Mouse (Mus musculus) thymus, postnatal 10 days (tissue): Measurements from ENCODE around the gene Lrrc61.

Experiments used
- DNase-seq, 2 experiments: peaks; one replicate each; pipeline ENCODE4 v3.0.0; 2021; ENCODE audit warnings: low spot score in 2 of 2

Lrrc61 gene

GRCm38 (mm10) chr6:48548314-48548713, 6.3 kb upstream of the Lrrc61 start:
- no peak for DNase-seq

GRCm38 (mm10) chr6:48552918-48553317, 1.7 kb upstream of the Lrrc61 start:
- DNase-seq, result peak; percentile 33 to 62

DNA sequence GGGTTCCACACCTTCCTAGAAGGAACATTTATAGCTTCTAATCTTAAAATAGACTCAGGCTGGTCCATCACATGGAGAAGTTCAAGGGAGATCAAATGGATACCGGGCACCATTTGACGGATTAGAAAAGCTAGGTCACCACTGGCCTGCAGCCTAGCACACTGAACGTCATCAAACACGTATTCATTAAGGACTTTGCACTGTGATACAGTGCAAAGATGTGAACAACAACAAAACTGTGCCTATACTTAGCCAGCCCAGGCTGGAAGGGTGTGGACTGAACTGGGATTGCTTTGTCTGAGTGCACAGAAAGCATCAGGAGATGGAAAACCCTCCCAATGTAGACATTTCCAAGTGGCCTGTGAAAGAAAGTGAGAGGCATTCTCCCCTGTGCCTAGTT, 777 bp upstream of the Lrrc61 start:
- DNase-seq, result no peak

DNA sequence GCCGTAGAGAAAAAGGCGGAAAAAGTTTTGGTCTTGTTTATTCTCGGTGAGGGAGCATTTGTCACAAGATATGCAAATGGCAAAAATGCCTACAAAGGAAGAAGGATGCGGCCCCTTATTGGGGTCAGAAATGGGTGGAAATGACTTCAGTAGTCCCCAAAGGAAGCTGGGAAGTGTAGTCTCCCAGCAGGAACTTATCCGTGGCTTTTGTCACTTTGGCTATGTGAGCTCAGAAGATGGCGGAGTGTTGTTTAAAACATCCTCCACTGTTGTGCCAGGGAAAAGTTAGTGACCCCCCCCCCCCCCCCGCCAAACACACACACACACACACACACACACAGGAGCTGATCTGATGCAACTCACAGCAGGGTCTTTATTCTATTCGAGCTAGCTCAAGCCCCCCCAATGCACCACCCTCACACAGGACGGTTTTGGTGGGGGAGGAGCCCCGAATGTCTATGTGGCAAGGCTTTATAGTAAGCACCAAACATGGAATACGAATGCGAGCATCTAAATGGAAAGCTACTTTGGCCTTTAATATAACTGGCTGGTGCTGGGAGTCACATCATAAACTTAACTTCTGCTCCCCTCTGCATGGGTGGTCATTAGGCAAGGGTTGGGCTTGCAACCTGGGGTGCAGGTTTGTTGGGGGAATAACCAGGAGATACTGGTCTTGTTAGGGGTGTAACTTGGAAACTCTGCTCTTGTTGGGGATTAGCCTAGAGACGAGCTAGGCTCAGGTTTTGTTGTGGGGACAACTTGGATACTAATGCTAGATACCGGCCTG, 701 bp downstream of the Lrrc61 start:
- DNase-seq, result peak; percentile 13 to 19

DNA sequence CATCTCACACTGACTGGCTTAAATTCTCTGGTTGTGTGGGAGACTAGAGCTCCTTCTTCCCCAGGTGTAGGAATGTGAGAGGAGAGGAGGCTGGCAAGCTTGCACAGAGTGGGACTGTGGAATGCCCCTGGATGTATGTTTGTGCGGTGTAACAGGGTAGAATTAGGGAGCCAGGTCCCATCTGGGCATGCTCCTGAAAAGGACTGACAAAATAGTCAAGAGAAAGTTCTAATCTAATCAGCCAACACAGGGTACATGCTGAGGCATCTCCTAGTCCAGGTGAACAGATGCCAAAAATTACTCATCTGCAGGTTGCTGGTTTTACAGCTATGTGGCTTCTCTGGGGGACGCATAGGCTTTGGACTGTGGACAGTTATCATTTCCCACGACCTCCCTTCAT, 1.4 kb downstream of the Lrrc61 start:
- DNase-seq, result no peak

DNA sequence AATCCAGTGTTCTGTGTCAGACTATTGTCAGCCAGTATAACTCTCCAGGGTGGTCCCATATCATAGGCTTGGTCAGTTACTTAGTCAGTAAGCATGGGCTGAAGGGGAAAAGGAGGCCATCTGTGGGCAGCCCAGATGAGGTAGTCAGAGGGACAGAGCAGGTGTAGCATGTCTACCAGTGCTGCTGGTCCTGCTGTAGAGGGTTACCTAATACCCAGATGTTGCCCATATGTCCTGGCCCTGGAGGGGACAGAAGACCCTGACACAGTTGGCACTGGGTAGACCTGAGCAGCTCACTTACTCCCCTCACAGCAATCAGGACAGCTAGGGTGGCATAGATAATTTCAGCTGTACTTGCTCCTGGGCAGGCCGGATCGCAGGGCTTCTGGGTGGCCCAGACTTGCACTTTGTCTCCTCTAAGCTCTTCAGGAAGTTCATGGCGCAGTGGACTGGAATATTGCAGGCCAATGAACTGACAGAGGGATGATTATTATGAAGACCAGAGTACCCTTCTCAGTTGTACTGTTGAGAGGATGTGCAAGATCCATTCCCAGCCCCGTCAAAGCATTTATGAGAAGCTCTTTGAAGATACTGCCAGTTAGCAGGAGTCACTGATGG, 11.2 kb downstream of the Lrrc61 start:
- DNase-seq, result no peak

DNA sequence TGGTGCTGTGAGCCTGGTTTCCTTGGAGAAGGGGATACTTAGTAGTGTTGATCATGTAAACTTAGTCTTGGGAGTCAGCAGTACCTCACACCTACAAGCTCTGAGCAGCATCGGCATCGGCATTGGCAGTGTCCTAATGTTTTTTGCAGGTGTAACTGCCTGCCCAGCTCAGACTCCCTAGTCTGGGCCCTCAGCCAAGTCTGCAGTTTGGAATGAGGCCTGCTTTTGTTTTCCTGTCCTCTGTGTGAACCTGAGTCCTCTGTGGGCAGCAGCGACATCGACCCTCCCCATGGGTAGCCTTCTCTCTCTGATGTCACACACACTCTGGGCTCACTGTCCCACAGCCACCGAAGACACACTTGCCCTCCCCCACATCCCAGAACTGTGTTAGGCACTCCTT, 11.7 kb downstream of the Lrrc61 start:
- DNase-seq, result no peak

DNA sequence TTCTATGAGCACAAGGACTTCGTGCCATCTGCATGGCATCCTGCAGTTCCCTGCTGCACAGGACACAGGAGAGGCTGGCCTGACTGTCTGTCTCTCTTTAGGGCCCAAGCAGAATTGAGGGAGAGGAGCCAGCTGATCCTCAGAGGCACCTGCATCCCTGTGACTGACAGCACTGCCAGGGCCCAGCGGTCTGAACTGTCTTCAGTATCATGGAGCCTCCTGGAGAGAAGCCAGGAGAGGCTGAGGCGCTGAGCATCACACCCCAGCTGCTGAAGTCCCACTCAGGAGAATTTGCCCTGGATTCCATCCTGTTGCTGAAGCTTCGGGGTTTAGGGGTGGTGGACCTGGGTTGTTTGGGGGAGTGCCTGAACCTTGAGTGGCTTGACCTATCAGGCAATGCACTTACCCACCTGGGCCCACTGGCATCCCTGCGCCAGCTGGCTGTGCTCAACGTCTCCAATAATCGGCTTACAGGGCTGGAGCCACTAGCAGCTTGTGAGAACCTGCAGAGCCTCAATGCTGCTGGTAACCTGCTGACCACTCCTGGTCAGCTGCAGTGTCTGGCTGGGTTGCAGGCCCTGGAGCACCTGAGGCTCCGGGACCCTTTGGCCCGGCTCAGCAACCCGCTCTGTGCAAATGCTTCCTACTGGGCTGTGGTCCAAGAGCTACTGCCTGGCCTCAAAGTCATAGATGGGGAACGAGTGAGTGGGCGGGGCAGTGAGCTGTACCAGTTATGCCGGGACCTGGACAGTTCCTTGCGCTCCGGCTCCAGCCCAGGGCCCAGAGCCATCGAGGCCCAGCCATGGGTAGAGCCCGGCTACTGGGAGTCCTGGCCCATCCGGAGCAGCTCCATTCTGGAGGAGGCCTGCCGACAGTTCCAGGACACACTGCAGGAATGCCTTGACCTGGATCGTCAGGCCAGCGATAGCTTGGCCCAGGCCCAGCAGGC, 13.7 kb downstream of the Lrrc61 start:
- no peak for DNase-seq

DNA sequence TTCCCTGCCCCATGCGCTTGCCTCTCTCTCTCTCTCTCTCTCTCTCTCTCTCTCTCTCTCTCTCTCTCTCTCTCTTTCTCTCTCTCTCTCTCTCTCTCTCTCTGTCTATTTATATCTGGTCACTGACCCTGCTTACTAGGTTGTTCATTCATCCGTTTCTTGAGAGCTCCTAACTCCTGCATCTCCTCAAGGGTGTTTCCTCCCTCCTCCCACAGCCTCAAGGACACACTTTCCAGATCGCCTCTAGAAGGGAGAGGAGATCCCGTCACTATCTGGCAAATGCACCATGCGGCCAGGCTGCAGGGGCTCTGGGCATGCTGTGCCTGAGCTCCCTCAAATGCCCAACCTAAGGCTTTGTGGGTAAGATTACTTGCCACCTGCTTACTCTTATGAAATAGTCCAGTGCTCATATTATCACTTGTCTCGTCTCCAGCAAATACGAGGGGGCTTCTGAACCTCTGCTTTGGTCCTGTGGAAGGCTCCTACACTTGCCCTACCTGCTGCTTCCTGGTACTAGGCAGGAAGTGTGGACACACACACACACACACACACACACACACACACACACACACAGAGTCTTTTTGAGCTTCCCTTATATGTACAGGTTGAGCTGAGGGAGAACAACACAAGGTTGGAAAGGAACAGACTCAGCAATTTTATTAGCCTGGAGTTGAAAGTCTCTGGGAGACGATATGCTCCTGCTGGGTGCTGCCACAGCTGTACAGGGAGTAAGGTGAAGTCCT, 14.6 kb downstream of the Lrrc61 start:
- no peak for DNase-seq

DNA sequence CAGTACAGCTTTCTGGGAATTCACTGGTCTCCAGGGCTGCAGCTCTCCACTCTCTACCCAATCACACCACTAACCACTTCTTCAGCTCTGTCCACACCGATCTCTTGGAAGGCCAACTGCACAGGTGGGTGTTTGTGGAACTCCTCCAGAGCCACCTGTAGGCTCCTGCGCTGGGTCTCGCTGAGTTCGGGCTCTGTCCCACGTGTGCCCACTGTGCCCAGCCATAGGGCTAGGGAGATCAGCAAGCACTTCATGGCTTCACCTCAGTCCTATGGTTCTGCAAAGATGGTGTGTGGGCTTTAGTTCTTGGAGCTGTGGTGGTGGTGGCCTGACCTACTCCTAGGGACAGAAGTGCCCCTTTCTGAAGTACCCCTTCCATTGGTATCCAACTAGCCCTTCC, 17.4 kb downstream of the Lrrc61 start:
- no peak for DNase-seq

GRCm38 (mm10) chr6:48572572-48573061, 18.0 kb downstream of the Lrrc61 start, which contains the start of gene Rarres2:
Rarres2 (minus strand) TSS chr6:48572789.
- no peak for DNase-seq

DNA sequence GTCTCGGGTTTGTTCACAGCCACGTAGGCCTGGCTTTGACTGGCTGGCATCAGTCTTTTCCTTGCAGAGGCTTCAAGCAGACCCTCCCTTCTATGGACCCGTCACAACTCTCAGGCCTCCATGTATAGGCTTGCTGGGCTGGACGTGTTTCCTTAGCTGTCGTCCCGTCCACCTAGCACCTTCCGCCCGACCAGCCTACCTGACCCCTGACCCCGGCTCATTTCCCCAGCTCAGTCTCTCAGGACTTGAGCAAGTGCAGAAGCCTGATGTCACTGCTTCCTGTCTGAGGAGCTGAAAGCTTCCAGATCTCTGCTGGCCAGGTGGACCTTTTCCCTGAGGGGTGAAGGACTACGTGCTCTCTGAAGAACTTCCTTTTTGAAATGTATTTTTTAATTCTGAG, 18.7 kb downstream of the Lrrc61 start:
- no peak for DNase-seq

- DNase-seq, result no peak
Observed at GRCm38 (mm10) chr6:48573981-48574380, 19.4 kb downstream of the Lrrc61 start.

GRCm38 (mm10) chr6:48578736-48579135, 24.1 kb downstream of the Lrrc61 start:
- no peak for DNase-seq

GRCm38 (mm10) chr6:48579215-48579648, 24.6 kb downstream of the Lrrc61 start:
- no peak for DNase-seq

DNA sequence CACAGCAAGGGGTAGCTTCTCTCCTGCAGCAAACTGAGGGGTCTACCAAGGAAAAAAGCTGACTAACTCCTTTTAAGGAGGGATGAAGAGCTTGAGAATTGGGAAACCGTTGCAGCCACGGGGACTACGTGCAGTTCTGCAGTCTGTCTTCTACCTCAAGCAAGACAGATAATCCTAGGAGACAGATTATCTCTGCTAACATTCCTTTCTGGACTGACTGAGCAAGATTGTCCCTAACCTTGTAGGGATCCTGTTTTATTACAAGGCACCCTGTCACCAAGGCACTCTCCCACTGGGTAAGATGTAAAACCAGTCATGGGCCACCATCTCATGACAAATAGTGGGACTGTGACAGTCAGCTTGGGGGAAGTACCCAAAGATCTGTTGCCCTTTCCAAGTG, 26.7 kb downstream of the Lrrc61 start:
- DNase-seq, result no peak

DNA sequence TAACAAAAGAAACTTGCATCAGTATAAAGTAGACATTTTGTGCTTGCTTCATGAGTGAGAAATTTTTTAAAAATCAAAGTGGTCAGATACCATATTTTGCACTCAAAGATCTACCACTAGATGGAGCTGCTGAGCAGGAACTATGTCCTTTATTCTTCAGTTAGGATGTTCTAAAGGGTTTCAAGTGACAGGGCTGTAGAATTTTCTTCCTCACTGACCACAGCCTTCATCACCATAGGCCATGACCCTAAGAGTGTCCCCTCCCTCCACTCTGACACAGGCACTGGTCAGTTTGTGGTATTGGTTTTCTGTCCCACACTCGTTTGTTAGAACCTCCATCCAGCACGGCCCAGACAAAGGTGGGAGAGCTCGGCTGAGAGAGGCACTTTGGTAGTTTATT, 27.4 kb downstream of the Lrrc61 start:
- peak in 1 of 2 experiments; percentile 61 for DNase-seq

DNA sequence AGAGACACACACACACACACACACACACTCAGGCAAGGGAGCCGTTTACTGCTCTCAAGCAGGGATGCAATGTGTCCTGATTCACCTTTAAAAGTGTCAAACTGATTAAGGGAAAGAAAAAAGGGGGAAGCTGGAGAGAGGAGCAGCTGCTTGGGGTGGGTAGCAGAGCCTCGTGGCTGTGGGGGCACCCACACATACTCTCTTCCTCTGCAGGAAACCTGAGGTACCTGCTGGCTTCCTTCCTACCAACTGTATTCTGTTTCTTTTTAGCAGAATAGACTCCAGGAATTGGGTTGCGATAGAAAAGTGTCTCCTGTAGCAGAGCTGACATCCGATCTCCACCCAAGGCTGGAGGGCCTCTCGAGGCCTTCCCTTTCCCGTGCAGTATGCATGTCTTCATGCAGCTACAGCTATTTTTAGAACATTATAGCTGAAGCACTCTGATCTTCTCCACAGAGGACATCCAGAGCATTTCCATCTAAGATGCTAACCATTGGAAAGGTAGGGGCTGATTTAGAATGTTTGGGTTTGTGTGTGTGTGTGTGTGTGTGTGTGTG, 34.7 kb downstream of the Lrrc61 start, which contains the start of gene Gm45021:
Gene Gm45021 (plus strand): TSS at position 417 of the 557 bp plus-strand sequence.
- DNase-seq, result no peak

- no peak for DNase-seq
Observed at GRCm38 (mm10) chr6:48591221-48591845, 36.7 kb downstream of the Lrrc61 start.

DNA sequence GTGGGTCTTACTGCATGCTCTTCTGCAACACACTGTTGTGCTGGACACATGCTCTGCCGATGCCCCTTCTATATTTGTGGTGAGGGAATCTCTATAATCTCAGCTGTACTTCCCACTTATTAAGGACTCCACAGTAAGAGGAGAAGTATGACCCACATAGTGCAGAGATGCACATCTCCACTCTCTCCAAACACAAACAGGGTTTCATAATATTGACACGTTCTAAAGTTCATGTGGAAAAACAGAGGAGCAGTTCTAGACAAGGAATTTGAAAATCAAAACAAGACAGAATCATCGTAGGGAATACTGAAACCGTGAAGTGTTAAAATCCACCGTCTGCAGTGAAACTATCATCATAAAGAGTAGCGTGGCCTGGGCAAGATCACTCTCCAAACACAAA, 37.3 kb downstream of the Lrrc61 start:
- no peak for DNase-seq
